Mouse (Mus musculus) forebrain, embryonic 11.5 days (tissue): ENCODE results near the gene 3300002I08Rik. TPM values are rescaled to one million over a fixed set of nuclear protein-coding genes. Genes with fewer than 3 reads are reported as not detected.
"Not testable (repeated sequence)": the region's sequence is repeated elsewhere in the genome, so short reads cannot be mapped to it uniquely, and the experiment has no call there.

ENCODE experiments used
- ATAC-seq: fragments of 200-750 bp; cut with Nextera tagmentation; replicated peaks from 2 replicates; pipeline ENCODE4 v1.8.0; 2017; ENCODE audit warnings: moderate TSS enrichment; ENCODE audit not compliant: low FRiP score
- DNase-seq: peaks from one replicate; pipeline ENCODE4 v3.0.0-alpha.2; 2017; ENCODE audit warnings: low spot score
- H3K27ac ChIP-seq: fragments of 300-500 bp; sonication (generic); 2 replicates; pipeline ENCODE4 v1.5.1; 2014; ENCODE audit warnings: low read depth, low read length
- H3K27me3 ChIP-seq: fragments of 300-500 bp; sonication (generic); 2 replicates; pipeline ENCODE4 v1.6.1; 2014; ENCODE audit warnings: mild to moderate bottlenecking, low read length, mixed read lengths; ENCODE audit not compliant: control insufficient read depth, insufficient read depth
- H3K36me3 ChIP-seq: fragments of 300-500 bp; sonication (generic); 2 replicates; pipeline ENCODE4 v1.6.1; 2014; ENCODE audit warnings: mild to moderate bottlenecking, low read length, moderate library complexity, mixed read lengths; ENCODE audit not compliant: control insufficient read depth, insufficient read depth
- H3K4me1 ChIP-seq: fragments of 300-500 bp; sonication (generic); replicated peaks from 2 replicates; pipeline ENCODE4 v1.6.1; 2014; ENCODE audit warnings: low read length, mixed read lengths; ENCODE audit not compliant: control insufficient read depth, insufficient read depth
- H3K4me2 ChIP-seq: fragments of 300-500 bp; sonication (generic); 2 replicates; pipeline ENCODE4 v1.6.1; 2014; ENCODE audit warnings: low read depth, mild to moderate bottlenecking, low read length, moderate library complexity, mixed read lengths; ENCODE audit not compliant: severe bottlenecking
- H3K4me3 ChIP-seq: fragments of 300-500 bp; sonication (generic); 2 replicates; pipeline ENCODE4 v1.5.1; 2014; ENCODE audit warnings: low read depth, low read length
- H3K9ac ChIP-seq: fragments of 300-500 bp; sonication (generic); 2 replicates; pipeline ENCODE4 v1.6.1; 2014; ENCODE audit warnings: low read length
- H3K9me3 ChIP-seq: fragments of 300-500 bp; sonication (generic); 2 replicates; pipeline ENCODE4 v1.6.1; 2016; ENCODE audit warnings: low read length, mixed read lengths; ENCODE audit not compliant: control insufficient read depth
- WGBS: fragments of 180-500 bp; shearing (Covaris S2); extraction: QIAGEN DNeasy Blood & Tissue Kit; methylation state at CpG from one replicate; pipeline ENCODE4 v1.1.7; 2014; 5-methylcytosine and 5-hydroxymethylcytosine counted together
- polyA plus RNA-seq: library from polyadenylated mRNA; unstranded; fragments of >200 nt; fragmentation: Nextera tagmentation; extraction: Ambion mirVana; gene quantifications from 2 replicates; pipeline ENCODE4 v1.2.1, GENCODE M21; 2014

Gene 3300002I08Rik
- polyA plus RNA-seq, 1 experiment from 2014 or later = 9.4 TPM

DNA sequence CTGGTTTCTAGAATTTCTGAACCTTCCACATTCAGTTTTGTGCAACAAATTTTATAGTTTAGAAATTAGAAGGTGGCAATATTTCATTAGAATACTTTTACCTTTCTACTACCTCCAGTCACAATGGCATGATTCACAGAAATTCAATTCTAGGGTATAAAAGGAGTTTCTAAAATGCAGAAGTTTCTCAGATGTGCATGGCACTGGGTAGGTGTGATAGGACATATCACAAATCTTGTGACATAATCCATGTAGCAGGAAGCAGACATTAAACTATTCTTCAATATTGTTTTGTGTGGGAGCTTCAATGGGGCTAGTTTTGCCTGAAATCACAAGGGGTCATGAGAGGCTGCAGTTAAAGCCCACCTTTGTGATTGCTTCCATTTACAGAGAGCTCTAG, 46.4 kb downstream of the 3300002I08Rik start:
- H3K36me3 ChIP-seq = no peaks in the 10 kb centered on the region; the same call in 1 of the 2 replicates
- H3K4me1 ChIP-seq = no peaks in the 10 kb centered on the region
- ATAC-seq (no peak), DNase-seq (no peak)
- H3K4me2 ChIP-seq = no peak overlapping the region
- H3K27ac ChIP-seq = no peak overlapping the region
- peaks cover 13% of the 10 kb centered on the region; the same call in 1 of the 2 replicates for H3K9me3 ChIP-seq
- H3K9ac ChIP-seq = no peak overlapping the region
- no peaks in the 10 kb centered on the region for H3K27me3 ChIP-seq
- H3K4me3 ChIP-seq = no peak overlapping the region

GRCm38 (mm10) chr2:150310952-150311884, 51.3 kb downstream of the 3300002I08Rik start:
- not testable (repeated sequence) for H3K27ac ChIP-seq, H3K4me1 ChIP-seq, H3K27me3 ChIP-seq, H3K36me3 ChIP-seq, H3K9me3 ChIP-seq
- WGBS = 19% methylated on average over 19 of the region's 19 CpGs
- peak overlapping the region; percentile 42 for H3K4me3 ChIP-seq
- H3K9ac ChIP-seq = peak overlapping the region; percentile 54
- H3K4me2 ChIP-seq = peak overlapping the region; percentile 52
- ATAC-seq (peak; percentile 99), DNase-seq (peak; percentile 85)

- no peaks in the 10 kb centered on the region for H3K4me1 ChIP-seq
- 88% methylated on average over 10 of the region's 10 CpGs for WGBS
- H3K4me2 ChIP-seq = no peak overlapping the region
- no peak overlapping the region for H3K27ac ChIP-seq
- DNase-seq (no peak), ATAC-seq (no peak)
- H3K4me3 ChIP-seq = no peak overlapping the region
- H3K9ac ChIP-seq = no peak overlapping the region
- no peaks in the 10 kb centered on the region for H3K36me3 ChIP-seq
- H3K27me3 ChIP-seq = no peaks in the 10 kb centered on the region
- no peaks in the 10 kb centered on the region for H3K9me3 ChIP-seq
Observed at GRCm38 (mm10) chr2:150307183-150307773, 55.3 kb downstream of the 3300002I08Rik start.

- DNase-seq (no peak), ATAC-seq (no peak)
- Histone ChIP-seq H3K4me1 (no peaks in the 10 kb centered on the region), H3K36me3 (no peaks in the 10 kb centered on the region), H3K27ac (no peak overlapping the region), H3K9ac (no peak overlapping the region), H3K9me3 (no peaks in the 10 kb centered on the region), H3K4me2 (no peak overlapping the region), H3K4me3 (no peak overlapping the region), H3K27me3 (no peaks in the 10 kb centered on the region)
- WGBS = 69% methylated on average over 1 of the region's 1 CpGs
Observed at GRCm38 (mm10) chr2:150299096-150299495, 63.5 kb downstream of the 3300002I08Rik start.

- Histone ChIP-seq H3K4me3 (no peak overlapping the region), H3K9me3 (no peaks in the 10 kb centered on the region), H3K4me1 (no peaks in the 10 kb centered on the region), H3K36me3 (no peaks in the 10 kb centered on the region), H3K9ac (no peak overlapping the region), H3K27ac (no peak overlapping the region), H3K4me2 (no peak overlapping the region), H3K27me3 (no peaks in the 10 kb centered on the region)
- no peak for ATAC-seq
- WGBS = 92% methylated on average over 6 of the region's 6 CpGs
- no peak for DNase-seq
Observed at GRCm38 (mm10) chr2:150293669-150294068, 68.9 kb downstream of the 3300002I08Rik start.

Other genes with a start within 250 kb of the 3300002I08Rik start
- gene Zfp120, start 226.1 kb downstream of the 3300002I08Rik start, polyA plus RNA-seq = 8.1 and 9.3 TPM in 2 replicates
- not detected in 2 replicates for gene Gm10770, start 183.1 kb downstream of the 3300002I08Rik start, polyA plus RNA-seq
- gene Gm14139, start 181.0 kb downstream of the 3300002I08Rik start, polyA plus RNA-seq = not detected in 2 replicates
- gene Zfp937, start 144.7 kb downstream of the 3300002I08Rik start, polyA plus RNA-seq = 10.3 and 10.4 TPM in 2 replicates
- gene Gm21994, start 107.2 kb downstream of the 3300002I08Rik start, polyA plus RNA-seq = 2.6 and 3.1 TPM in 2 replicates
- not detected in 2 replicates for gene Gm14124, start 105.2 kb downstream of the 3300002I08Rik start, polyA plus RNA-seq
- 1.2 and 1.7 TPM in 2 replicates for gene Gm10130, start 39.1 kb downstream of the 3300002I08Rik start, polyA plus RNA-seq
- gene Zfp442, start 88.7 kb upstream of the 3300002I08Rik start, polyA plus RNA-seq = 8.1 and 9.9 TPM in 2 replicates
- not detected in 2 replicates for gene Zfp345, start 122.3 kb upstream of the 3300002I08Rik start, polyA plus RNA-seq
- 0.91 TPM in 1 of 2 replicates, not detected in the other for gene Cst7, start 207.7 kb upstream of the 3300002I08Rik start, polyA plus RNA-seq
- 38.4 and 38.9 TPM in 2 replicates for gene Apmap, start 245.8 kb upstream of the 3300002I08Rik start, polyA plus RNA-seq